Mouse (Mus musculus) midbrain, embryonic 11.5 days (tissue): Measurements from ENCODE around the gene Dnajc22. TPM values are rescaled to one million over a fixed set of nuclear protein-coding genes. Genes with fewer than 3 reads are reported as not detected.
"Not testable (repeated sequence)": the region's sequence is repeated elsewhere in the genome, so short reads cannot be mapped to it uniquely, and the experiment has no call there.

Experiments
- ATAC-seq: fragments of 200-750 bp; cut with Nextera tagmentation; 2 replicates; pipeline ENCODE4 v1.8.0; 2017; ENCODE audit warnings: moderate TSS enrichment, moderate library complexity; ENCODE audit not compliant: low FRiP score
- DNase-seq: peaks from one replicate; pipeline ENCODE4 v3.0.0; 2015; ENCODE audit warnings: low spot score; ENCODE audit errors: missing footprints
- H3K27ac ChIP-seq: fragments of 300-500 bp; sonication (generic); 2 replicates; pipeline ENCODE4 v1.5.1; 2014; ENCODE audit warnings: low read depth, low read length
- H3K27me3 ChIP-seq: fragments of 300-500 bp; sonication (generic); 2 replicates; pipeline ENCODE4 v1.6.1; 2014; ENCODE audit warnings: mild to moderate bottlenecking, low read length, moderate library complexity, mixed read lengths; ENCODE audit not compliant: control insufficient read depth, insufficient read depth
- H3K36me3 ChIP-seq: fragments of 300-500 bp; sonication (generic); 2 replicates; pipeline ENCODE4 v1.6.1; 2014; ENCODE audit warnings: mild to moderate bottlenecking, low read length, moderate library complexity, mixed read lengths; ENCODE audit not compliant: control insufficient read depth, insufficient read depth
- H3K4me1 ChIP-seq: fragments of 300-500 bp; sonication (generic); 2 replicates; pipeline ENCODE4 v1.6.1; 2014; ENCODE audit warnings: low read length; ENCODE audit not compliant: control insufficient read depth, insufficient read depth
- H3K4me2 ChIP-seq: fragments of 300-500 bp; sonication (generic); 2 replicates; pipeline ENCODE4 v1.6.1; 2014; ENCODE audit warnings: mild to moderate bottlenecking, moderate library complexity
- H3K4me3 ChIP-seq: fragments of 300-500 bp; sonication (generic); 2 replicates; pipeline ENCODE4 v1.5.1; 2014; ENCODE audit warnings: low read depth, low read length
- H3K9ac ChIP-seq: fragments of 300-500 bp; sonication (generic); 2 replicates; pipeline ENCODE4 v1.6.1; 2014; ENCODE audit warnings: low read length
- H3K9me3 ChIP-seq: fragments of 300-500 bp; sonication (generic); 2 replicates; pipeline ENCODE4 v1.6.1; 2016; ENCODE audit warnings: low read length; ENCODE audit not compliant: control insufficient read depth
- WGBS: fragments of 180-500 bp; shearing (Covaris S2); extraction: QIAGEN DNeasy Blood & Tissue Kit; methylation state at CpG from one replicate; pipeline ENCODE4 v1.1.7; 2014; 5-methylcytosine and 5-hydroxymethylcytosine counted together
- polyA plus RNA-seq: library from polyadenylated mRNA; unstranded; fragments of >200 nt; fragmentation: Nextera tagmentation; extraction: Ambion mirVana; gene quantifications from 2 replicates; pipeline ENCODE4 v1.2.1, GENCODE M21; 2014

The Dnajc22 gene
- polyA plus RNA-seq = 0.46 and 0.50 TPM in 2 replicates

- peaks cover 82% of the 10 kb centered on the region for H3K27me3 ChIP-seq
- no peaks in the 10 kb centered on the region for H3K36me3 ChIP-seq
- peak within 1 kb of the TSS; percentile 57 for H3K9ac ChIP-seq
- DNase-seq = no peak
- H3K4me3 ChIP-seq = peak within 1 kb of the TSS; percentile 39
- no peak for ATAC-seq
- H3K4me1 ChIP-seq = peaks cover 45% of the 10 kb centered on the region
- H3K27ac ChIP-seq = peak within 1 kb of the TSS; percentile 48
- H3K4me2 ChIP-seq = peak within 1 kb of the TSS; percentile 91
- no peaks in the 10 kb centered on the region for H3K9me3 ChIP-seq
- 13% methylated on average over 8 of the region's 8 CpGs for WGBS
Observed at GRCm38 (mm10) chr15:99092870-99093269, at the start of gene Dnajc22. Gene Dnajc22, plus strand, starts transcription at chr15:99093170.

- Histone ChIP-seq H3K4me2 (no peak overlapping the region), H3K9ac (no peak overlapping the region), H3K4me3 (no peak overlapping the region), H3K9me3 (no peaks in the 10 kb centered on the region), H3K4me1 (0 out of 2 replicates have a peak, but pooled peaks cover 5% of the 10 kb centered on the region), H3K27ac (no peak overlapping the region), H3K36me3 (no peaks in the 10 kb centered on the region), H3K27me3 (no peaks in the 10 kb centered on the region)
- no peak for ATAC-seq
- DNase-seq = no peak
- 62% methylated on average over 3 of the region's 3 CpGs for WGBS
Observed at GRCm38 (mm10) chr15:99044854-99045253, 48.1 kb upstream of the Dnajc22 start.

GRCm38 (mm10) chr15:99045734-99046133 is 47.2 kb upstream of the Dnajc22 start:
- 85% methylated on average over 6 of the region's 6 CpGs for WGBS
- not testable (repeated sequence) for ATAC-seq, H3K4me1 ChIP-seq, H3K27me3 ChIP-seq, H3K36me3 ChIP-seq, DNase-seq, H3K4me3 ChIP-seq, H3K4me2 ChIP-seq, H3K9me3 ChIP-seq, H3K27ac ChIP-seq, H3K9ac ChIP-seq

GRCm38 (mm10) chr15:99049473-99050253 is 43.3 kb upstream of the Dnajc22 start:
- no peak for ATAC-seq
- peaks cover 13% of the 10 kb centered on the region for H3K27me3 ChIP-seq
- H3K27ac ChIP-seq = no peak overlapping the region
- no peak overlapping the region for H3K9ac ChIP-seq
- H3K4me1 ChIP-seq = peaks cover 2% of the 10 kb centered on the region; the same call in 1 of the 2 replicates
- H3K4me2 ChIP-seq = no peak overlapping the region
- no peaks in the 10 kb centered on the region for H3K36me3 ChIP-seq
- H3K4me3 ChIP-seq = no peak overlapping the region
- H3K9me3 ChIP-seq = no peaks in the 10 kb centered on the region
- peak; percentile 95 for DNase-seq
- 39% methylated on average over 13 of the region's 13 CpGs for WGBS

- DNase-seq (no peak), ATAC-seq (no peak)
- no peak overlapping the region for H3K4me3 ChIP-seq
- peaks cover 6% of the 10 kb centered on the region for H3K4me1 ChIP-seq
- H3K27ac ChIP-seq = no peak overlapping the region
- peaks cover 48% of the 10 kb centered on the region for H3K27me3 ChIP-seq
- H3K4me2 ChIP-seq = no peak overlapping the region
- WGBS = 12% methylated on average over 9 of the region's 9 CpGs
- H3K36me3 ChIP-seq = no peaks in the 10 kb centered on the region
- no peaks in the 10 kb centered on the region for H3K9me3 ChIP-seq
- H3K9ac ChIP-seq = no peak overlapping the region
Observed at GRCm38 (mm10) chr15:99053373-99053772, 39.6 kb upstream of the Dnajc22 start.

- no peak within 1 kb of the TSS for H3K27ac ChIP-seq
- WGBS = 2% methylated on average over 26 of the region's 30 CpGs
- H3K36me3 ChIP-seq = no peaks in the 10 kb centered on the region
- H3K4me3 ChIP-seq = peak within 1 kb of the TSS; percentile 27
- H3K9ac ChIP-seq = peak within 1 kb of the TSS; percentile 14; the same call in 1 of the 2 replicates
- no peaks in the 10 kb centered on the region for H3K9me3 ChIP-seq
- ATAC-seq (no peak), DNase-seq (peak; percentile 87)
- peaks cover 51% of the 10 kb centered on the region for H3K27me3 ChIP-seq
- peak within 1 kb of the TSS; percentile 34 for H3K4me2 ChIP-seq
- H3K4me1 ChIP-seq = peaks cover 6% of the 10 kb centered on the region
Observed at GRCm38 (mm10) chr15:99055040-99055439, 37.9 kb upstream of the Dnajc22 start, which contains the start of gene Prph. Gene Prph, plus strand, starts transcription at chr15:99055174.

GRCm38 (mm10) chr15:99055511-99055961 is 37.4 kb upstream of the Dnajc22 start:
- Histone ChIP-seq H3K27me3 (peaks cover 51% of the 10 kb centered on the region), H3K4me1 (peaks cover 6% of the 10 kb centered on the region), H3K9ac (peak overlapping the region; percentile 14; the same call in 1 of the 2 replicates), H3K4me3 (peak overlapping the region; percentile 27), H3K27ac (no peak overlapping the region), H3K9me3 (no peaks in the 10 kb centered on the region), H3K36me3 (no peaks in the 10 kb centered on the region), H3K4me2 (peak overlapping the region; percentile 34)
- ATAC-seq (0 out of 2 replicates have a peak, but pooled peaks have one; percentile 46), DNase-seq (peak; percentile 93)
- 0% methylated on average over 34 of the region's 37 CpGs for WGBS

GRCm38 (mm10) chr15:99056332-99056731 is 36.6 kb upstream of the Dnajc22 start:
- peak; percentile 94 for DNase-seq
- Histone ChIP-seq H3K27me3 (peaks cover 51% of the 10 kb centered on the region), H3K4me2 (peak overlapping the region; percentile 34; the same call in 1 of the 2 replicates), H3K9ac (no peak overlapping the region), H3K4me1 (peaks cover 6% of the 10 kb centered on the region), H3K9me3 (no peaks in the 10 kb centered on the region), H3K36me3 (no peaks in the 10 kb centered on the region), H3K4me3 (no peak overlapping the region), H3K27ac (no peak overlapping the region)
- 9% methylated on average over 14 of the region's 14 CpGs for WGBS
- ATAC-seq = no peak

GRCm38 (mm10) chr15:99065557-99066165 is 27.3 kb upstream of the Dnajc22 start:
- Histone ChIP-seq H3K36me3 (no peaks in the 10 kb centered on the region), H3K4me1 (no peaks in the 10 kb centered on the region), H3K4me2 (no peak overlapping the region), H3K9ac (no peak overlapping the region), H3K4me3 (no peak overlapping the region), H3K27me3 (no peaks in the 10 kb centered on the region), H3K9me3 (no peaks in the 10 kb centered on the region), H3K27ac (no peak overlapping the region)
- 83% methylated on average over 12 of the region's 12 CpGs for WGBS
- DNase-seq = no peak
- ATAC-seq = no peak
